Mouse (Mus musculus) G1E (cell line): ENCODE measurements around the gene Cfap69. TPM values are rescaled to one million over a fixed set of nuclear protein-coding genes. Genes with fewer than 3 reads are reported as not detected.

Source experiments
- ATAC-seq: 2 replicates; pipeline ENCODE4 v1.8.0; 2016; ENCODE audit warnings: mild to moderate bottlenecking; ENCODE audit not compliant: insufficient number of reproducible peaks, poor library complexity, low FRiP score, severe bottlenecking; ENCODE audit errors: extremely low read depth
- DNase-seq: peaks from one replicate; pipeline ENCODE4 v3.0.0; 2012; ENCODE audit warnings: low spot score
- H3K27me3 ChIP-seq: 2 replicates; pipeline ENCODE4 v1.6.1; 2012; ENCODE audit warnings: mild to moderate bottlenecking, low read length, inconsistent platforms; ENCODE audit not compliant: insufficient read depth
- H3K36me3 ChIP-seq: replicated peaks from 2 replicates; pipeline ENCODE3; 2012; ENCODE audit warnings: mild to moderate bottlenecking, inconsistent platforms
- H3K4me1 ChIP-seq: 2 replicates; pipeline ENCODE4 v1.6.1; 2012; ENCODE audit warnings: low read depth, low read length, inconsistent platforms, mixed read lengths; ENCODE audit not compliant: insufficient read depth
- H3K4me3 ChIP-seq: 2 replicates; pipeline ENCODE4 v1.5.1; 2012; ENCODE audit warnings: low read depth, mild to moderate bottlenecking, inconsistent platforms, low read length, moderate library complexity, mixed read lengths
- H3K9me3 ChIP-seq: replicated peaks from 2 replicates; pipeline ENCODE4 v1.6.1; 2012; ENCODE audit warnings: inconsistent platforms
- CTCF ChIP-seq: IDR thresholded peaks from 2 replicates; pipeline ENCODE4 v1.5.1; 2012; ENCODE audit warnings: low read depth, low read length, inconsistent platforms, mixed read lengths
- GATA1 ChIP-seq: IDR thresholded peaks from 2 replicates; pipeline ENCODE4 v1.6.1; 2012; ENCODE audit warnings: borderline replicate concordance, low read length, inconsistent platforms, mixed read lengths
- GATA2 ChIP-seq: IDR thresholded peaks from 2 replicates; pipeline ENCODE4 v1.6.1; 2012; ENCODE audit warnings: low read depth, low read length, inconsistent platforms, borderline replicate concordance
- POLR2AphosphoS5 ChIP-seq: IDR thresholded peaks from 2 replicates; pipeline ENCODE4 v1.6.1; 2012; ENCODE audit warnings: low read depth, low read length, inconsistent platforms; ENCODE audit not compliant: insufficient replicate concordance
- TAL1 ChIP-seq: conservative IDR thresholded peaks from 2 replicates; pipeline ENCODE4 v1.6.1; 2012; ENCODE audit warnings: low read depth, low read length, inconsistent platforms, mixed read lengths
- polyA plus RNA-seq: library from polyadenylated mRNA; stranded (reverse); fragments of >175 nt; gene quantifications from 2 replicates; pipeline ENCODE4 v1.2.3, GENCODE M21; 2012
- total RNA-seq, 2 experiments: library from RNA; stranded (forward) in 1 of 2; stranded (reverse) in 1 of 2; fragments of 200-1000 nt in 1 of 2; fragments of >200 nt in 1 of 2; fragmentation: Nextera tagmentation in 1 of 2; gene quantifications; 2 replicates each; pipeline ENCODE4 v1.2.3; 2014 to 2017

The Cfap69 gene
- total and polyA plus RNA-seq, 3 experiments = 1.6 TPM; not detected in 2

- no peak for DNase-seq
- Histone ChIP-seq H3K27me3 (no peaks in the 10 kb centered on the region), H3K36me3 (no peaks in the 10 kb centered on the region), H3K9me3 (peaks cover 3% of the 10 kb centered on the region; the same call in 1 of the 2 replicates), H3K4me1 (peaks cover 26% of the 10 kb centered on the region), H3K4me3 (no peak overlapping the region)
- TF ChIP-seq GATA1 = no peak
- TF ChIP-seq POLR2AphosphoS5 = no peak
- TF ChIP-seq GATA2 = no peak
- no peak for TF ChIP-seq TAL1
- no peak for TF ChIP-seq CTCF
- ATAC-seq = no peak; the same call in 1 of the 2 replicates
Measured at GRCm38 (mm10) chr5:5561041-5561706, 102.9 kb downstream of the Cfap69 start.

GRCm38 (mm10) chr5:5559798-5560197, 104.2 kb downstream of the Cfap69 start:
- DNase-seq = no peak
- TF ChIP-seq GATA2 = no peak
- no peak for TF ChIP-seq POLR2AphosphoS5
- no peak for TF ChIP-seq GATA1
- no peak for TF ChIP-seq TAL1
- TF ChIP-seq CTCF = no peak
- no peak for ATAC-seq
- H3K4me3 ChIP-seq = peak overlapping the region; percentile 69; the same call in 1 of the 2 replicates
- peaks cover 26% of the 10 kb centered on the region for H3K4me1 ChIP-seq
- no peaks in the 10 kb centered on the region for H3K27me3 ChIP-seq
- H3K9me3 ChIP-seq = peaks cover 3% of the 10 kb centered on the region; the same call in 1 of the 2 replicates
- H3K36me3 ChIP-seq = no peaks in the 10 kb centered on the region

GRCm38 (mm10) chr5:5559079-5559740, 104.8 kb downstream of the Cfap69 start, which contains the start of gene Gtpbp10:
Gene Gtpbp10 (minus strand): TSS chr5:5559538.
- H3K4me1 ChIP-seq = peaks cover 28% of the 10 kb centered on the region
- ATAC-seq (peak; percentile 52; the same call in 1 of the 2 replicates), DNase-seq (no peak)
- peaks cover 6% of the 10 kb centered on the region for H3K36me3 ChIP-seq
- TF ChIP-seq CTCF (no peak), GATA1 (no peak), POLR2AphosphoS5 (no peak), TAL1 (no peak), GATA2 (no peak)
- no peaks in the 10 kb centered on the region for H3K27me3 ChIP-seq
- peak within 1 kb of the TSS; percentile 69 for H3K4me3 ChIP-seq
- H3K9me3 ChIP-seq = peaks cover 8% of the 10 kb centered on the region

GRCm38 (mm10) chr5:5551110-5551509, 112.9 kb downstream of the Cfap69 start:
- ATAC-seq = 0 out of 2 replicates have a peak, but pooled peaks have one; percentile 13
- Histone ChIP-seq H3K36me3 (peaks cover 15% of the 10 kb centered on the region), H3K4me1 (peaks cover 12% of the 10 kb centered on the region), H3K4me3 (no peak overlapping the region), H3K27me3 (no peaks in the 10 kb centered on the region), H3K9me3 (peaks cover 6% of the 10 kb centered on the region)
- TF ChIP-seq CTCF = no peak
- no peak for TF ChIP-seq GATA2
- TF ChIP-seq POLR2AphosphoS5 = no peak
- TF ChIP-seq GATA1 = no peak
- no peak for TF ChIP-seq TAL1
- DNase-seq = no peak

GRCm38 (mm10) chr5:5540385-5540784, 123.7 kb downstream of the Cfap69 start:
- ATAC-seq = no peak
- Histone ChIP-seq H3K36me3 (peaks cover 12% of the 10 kb centered on the region), H3K27me3 (no peaks in the 10 kb centered on the region), H3K9me3 (no peaks in the 10 kb centered on the region), H3K4me1 (peaks cover 42% of the 10 kb centered on the region), H3K4me3 (no peak overlapping the region)
- TF ChIP-seq POLR2AphosphoS5 (no peak), TAL1 (no peak), GATA1 (no peak), CTCF (no peak), GATA2 (no peak)
- DNase-seq = no peak

GRCm38 (mm10) chr5:5539771-5540170, 124.3 kb downstream of the Cfap69 start:
- Histone ChIP-seq H3K27me3 (no peaks in the 10 kb centered on the region), H3K4me3 (no peak overlapping the region), H3K36me3 (peaks cover 12% of the 10 kb centered on the region), H3K4me1 (peaks cover 41% of the 10 kb centered on the region), H3K9me3 (no peaks in the 10 kb centered on the region)
- TF ChIP-seq CTCF = no peak
- TF ChIP-seq TAL1 = peak; percentile 55
- ATAC-seq (peak; percentile 86), DNase-seq (peak; percentile 70)
